Mouse (Mus musculus): Measurements from ENCODE around the gene Bcap31. TPM values are rescaled to one million over a fixed set of nuclear protein-coding genes. Genes with fewer than 3 reads are reported as not detected.

Bcap31 gene
- 29.2 TPM for polyA plus RNA-seq (2015; fragmentation: Illumina TruSeq; extraction: RNeasy Lipid Tissue Mini Kit (QIAGEN cat#74804); ENCODE audit: insufficient read depth, low read depth, low replicate concordance)

DNA sequence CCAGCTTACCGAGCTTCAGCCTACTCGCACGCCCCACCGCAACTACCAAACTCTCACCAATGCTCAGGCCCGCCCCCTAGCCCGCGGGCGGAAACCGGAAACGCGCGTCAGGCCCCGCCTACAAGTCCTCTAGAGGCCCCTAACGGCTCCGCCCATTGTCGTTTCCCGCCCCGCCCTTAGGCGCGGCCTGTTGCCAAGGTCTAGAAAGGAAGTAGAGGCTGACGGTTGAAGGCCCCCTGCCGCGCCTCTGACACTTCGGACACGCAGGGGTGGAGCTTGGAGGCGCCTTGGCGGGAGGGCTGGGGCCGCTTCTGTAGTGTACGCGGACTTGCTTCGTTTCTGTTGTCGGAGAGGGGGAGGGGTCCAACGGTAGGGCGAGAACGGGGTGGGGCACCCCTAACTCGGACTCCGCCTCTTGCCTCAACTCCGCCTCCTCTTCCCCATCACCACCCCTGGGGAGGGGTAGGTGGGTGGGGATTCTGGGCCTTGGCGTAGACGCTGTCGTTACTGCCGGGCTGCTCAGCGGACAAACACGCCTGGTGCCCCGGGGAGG is at the start of gene Bcap31, which contains the start of gene Abcd1:
TSS of gene Bcap31 (minus strand) at position 67 of the 553 bp plus-strand sequence.
TSS of gene Abcd1 (plus strand) at position 489 of the 553 bp plus-strand sequence.

DNA sequence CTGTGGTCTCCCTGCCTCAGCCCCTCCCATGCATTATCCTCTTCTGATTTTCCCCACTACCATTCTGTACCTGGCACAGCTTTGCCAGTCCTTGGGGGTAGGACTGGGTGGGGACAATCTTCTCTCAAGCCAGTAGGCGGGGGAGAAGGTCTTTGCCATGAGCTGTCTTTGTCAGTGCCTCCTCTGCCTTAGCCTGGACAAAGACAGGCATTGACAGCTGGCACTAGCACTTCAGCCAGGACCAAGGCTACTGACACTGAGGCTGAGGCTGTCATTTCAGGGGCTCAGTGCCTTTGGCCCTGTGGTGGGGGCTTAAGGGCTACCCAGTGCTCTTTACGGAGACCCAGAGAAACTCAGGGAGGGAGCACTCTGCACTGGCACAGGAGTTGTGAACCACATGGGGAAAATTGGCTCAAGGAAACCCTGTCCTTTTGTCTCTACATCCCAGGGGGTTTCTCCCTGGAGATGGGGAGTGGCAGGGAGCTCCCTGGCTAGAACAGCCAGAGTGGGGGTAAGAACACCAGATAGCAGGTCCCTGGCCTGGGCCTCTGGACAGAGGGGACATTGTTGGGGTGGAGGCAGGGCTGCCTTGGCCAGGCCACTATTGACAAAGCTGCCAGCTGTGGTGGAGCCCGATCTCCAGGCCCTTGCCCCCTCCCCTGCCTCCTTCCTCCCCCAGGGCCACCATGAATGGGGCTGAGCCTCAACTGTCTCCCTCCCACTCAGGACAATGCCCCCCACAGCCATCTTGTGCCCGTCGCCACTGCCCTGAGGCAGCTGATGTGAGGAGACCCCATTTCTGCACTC is 40.6 kb upstream of the Bcap31 start, which contains the start of gene Plxnb3:
TSS of gene Plxnb3 (plus strand) at position 757 of the 807 bp plus-strand sequence.

DNA sequence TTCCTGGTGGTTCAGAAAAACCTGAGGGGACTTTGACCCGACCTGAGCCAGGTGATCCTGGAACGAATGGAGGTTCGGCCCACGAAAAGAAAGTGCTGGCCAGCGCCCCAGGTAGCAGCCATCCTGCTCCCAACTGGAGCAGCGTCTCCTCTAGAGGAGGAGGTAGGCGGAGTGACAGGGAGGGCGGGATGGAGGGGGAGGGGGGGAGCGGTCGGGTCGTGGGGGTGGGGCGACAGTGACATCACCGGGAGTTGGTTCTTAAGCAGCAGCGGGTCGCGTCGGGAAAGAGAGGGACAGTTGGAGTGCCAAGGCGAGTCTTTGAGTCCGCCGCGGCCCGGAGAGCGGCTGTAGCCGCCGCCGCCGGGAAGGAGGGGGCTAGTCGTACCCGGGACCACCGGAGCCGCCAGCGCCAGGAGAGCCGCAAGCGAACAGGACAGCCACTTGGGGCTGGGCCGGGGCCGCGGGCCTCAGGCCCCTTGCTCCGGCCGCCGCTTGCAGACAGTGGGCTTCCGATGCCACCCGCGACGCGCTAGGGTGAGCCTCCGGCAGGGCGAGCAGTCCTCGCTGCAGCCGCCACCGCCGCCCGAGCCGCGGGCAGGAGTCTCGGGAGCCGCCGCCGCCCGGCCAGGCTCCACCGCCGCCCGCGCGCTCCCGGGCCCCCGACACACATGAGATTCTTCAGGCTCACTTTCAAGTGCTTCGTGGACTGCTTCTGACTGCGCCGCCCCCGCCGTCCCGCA is 42.9 kb downstream of the Bcap31 start, which contains the start of gene Slc6a8:
TSS of gene Slc6a8 (plus strand) at position 272 of the 740 bp plus-strand sequence.

DNA sequence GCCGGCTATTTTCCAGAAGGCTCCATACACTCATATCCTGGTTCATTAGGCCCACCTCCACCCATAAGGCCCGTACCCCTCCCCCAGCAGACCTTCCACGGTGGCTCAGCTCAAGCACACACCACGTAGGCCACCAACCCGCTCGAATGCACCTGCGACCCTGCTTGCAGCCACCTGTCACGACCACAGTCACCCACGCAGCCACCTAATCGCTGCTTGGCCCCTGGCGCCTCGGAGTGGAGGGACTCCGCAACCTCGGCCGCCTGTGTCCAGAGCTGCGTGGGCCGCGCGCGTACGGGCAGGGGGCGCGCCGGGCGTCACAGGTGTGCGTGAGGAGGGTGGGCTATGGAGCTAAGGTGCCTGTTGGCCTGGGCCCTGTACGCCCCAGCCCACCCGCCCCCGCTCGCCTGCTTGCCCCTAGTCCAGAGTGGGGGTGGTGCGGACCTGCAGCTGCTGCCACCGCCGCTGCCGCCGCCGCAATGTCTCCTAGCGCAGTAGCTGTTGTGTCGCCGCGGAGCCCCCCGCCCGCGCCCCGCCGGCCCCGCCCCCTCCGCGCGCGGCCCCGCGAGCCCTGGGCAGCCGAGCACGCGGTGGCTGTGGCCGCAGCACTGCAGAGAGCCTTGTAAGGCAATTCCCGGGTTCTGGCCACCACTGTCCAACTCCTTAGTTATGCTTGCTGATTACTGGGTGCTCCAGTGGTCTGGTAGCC is 56.2 kb downstream of the Bcap31 start, which contains the start of gene Pnck:
TSS of gene Pnck (minus strand) at position 543 of the 709 bp plus-strand sequence.

DNA sequence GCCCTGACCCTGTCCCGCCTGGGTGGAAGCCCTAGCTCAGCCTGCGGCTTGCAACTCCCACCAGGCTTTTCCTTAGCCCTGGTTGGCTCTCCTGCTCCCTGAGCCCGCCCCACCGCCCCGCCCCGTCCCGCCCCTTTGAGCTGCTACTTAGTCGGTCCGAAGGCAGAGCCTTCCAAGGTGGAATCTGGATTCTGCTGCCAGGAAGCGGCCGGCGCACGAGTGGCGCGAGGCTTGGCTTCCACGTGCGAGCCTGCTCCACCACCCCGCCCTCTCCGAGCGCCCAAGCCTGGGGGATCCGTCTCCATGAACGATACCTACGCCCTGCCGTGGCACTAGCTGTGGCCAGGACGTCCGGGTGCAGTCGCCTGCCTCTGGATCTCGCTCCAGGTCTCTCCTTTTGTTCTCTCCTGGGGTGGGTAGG is 76.7 kb downstream of the Bcap31 start, which contains the start of gene Dusp9:
TSS of gene Dusp9 (plus strand) at position 165 of the 421 bp plus-strand sequence.

Other genes starting within 250 kb of the Bcap31 start
- 134 TPM for gene Bgn, start 232.6 kb downstream of the Bcap31 start, polyA plus RNA-seq (2015; fragmentation: Illumina TruSeq; extraction: RNeasy Lipid Tissue Mini Kit (QIAGEN cat#74804); ENCODE audit: insufficient read depth, low read depth, low replicate concordance)
- not detected for gene Atp2b3, start 213.1 kb downstream of the Bcap31 start, polyA plus RNA-seq (2015; fragmentation: Illumina TruSeq; extraction: RNeasy Lipid Tissue Mini Kit (QIAGEN cat#74804); ENCODE audit: insufficient read depth, low read depth, low replicate concordance)
- not detected for gene Dusp9, start 76.8 kb downstream of the Bcap31 start, polyA plus RNA-seq (2015; fragmentation: Illumina TruSeq; extraction: RNeasy Lipid Tissue Mini Kit (QIAGEN cat#74804); ENCODE audit: insufficient read depth, low read depth, low replicate concordance)
- gene Pnck, start 56.1 kb downstream of the Bcap31 start, polyA plus RNA-seq (2015; fragmentation: Illumina TruSeq; extraction: RNeasy Lipid Tissue Mini Kit (QIAGEN cat#74804); ENCODE audit: insufficient read depth, low read depth, low replicate concordance) = 3.2 TPM
- 7.3 TPM for gene Slc6a8, start 43.0 kb downstream of the Bcap31 start, polyA plus RNA-seq (2015; fragmentation: Illumina TruSeq; extraction: RNeasy Lipid Tissue Mini Kit (QIAGEN cat#74804); ENCODE audit: insufficient read depth, low read depth, low replicate concordance)
- 6.1 TPM for gene Abcd1, start 422 bp upstream of the Bcap31 start, polyA plus RNA-seq (2015; fragmentation: Illumina TruSeq; extraction: RNeasy Lipid Tissue Mini Kit (QIAGEN cat#74804); ENCODE audit: insufficient read depth, low read depth, low replicate concordance)
- gene Plxnb3, start 40.9 kb upstream of the Bcap31 start, polyA plus RNA-seq (2015; fragmentation: Illumina TruSeq; extraction: RNeasy Lipid Tissue Mini Kit (QIAGEN cat#74804); ENCODE audit: insufficient read depth, low read depth, low replicate concordance) = 0.96 TPM
- gene Srpk3, start 58.2 kb upstream of the Bcap31 start, polyA plus RNA-seq (2015; fragmentation: Illumina TruSeq; extraction: RNeasy Lipid Tissue Mini Kit (QIAGEN cat#74804); ENCODE audit: insufficient read depth, low read depth, low replicate concordance) = not detected
- gene Idh3g, start 70.7 kb upstream of the Bcap31 start, polyA plus RNA-seq (2015; fragmentation: Illumina TruSeq; extraction: RNeasy Lipid Tissue Mini Kit (QIAGEN cat#74804); ENCODE audit: insufficient read depth, low read depth, low replicate concordance) = 31.6 TPM
- gene Ssr4, start 70.9 kb upstream of the Bcap31 start, polyA plus RNA-seq (2015; fragmentation: Illumina TruSeq; extraction: RNeasy Lipid Tissue Mini Kit (QIAGEN cat#74804); ENCODE audit: insufficient read depth, low read depth, low replicate concordance) = 212 TPM
- gene Pdzd4, start 108.8 kb upstream of the Bcap31 start, polyA plus RNA-seq (2015; fragmentation: Illumina TruSeq; extraction: RNeasy Lipid Tissue Mini Kit (QIAGEN cat#74804); ENCODE audit: insufficient read depth, low read depth, low replicate concordance) = 1.7 TPM
- gene Avpr2, start 175.9 kb upstream of the Bcap31 start, polyA plus RNA-seq (2015; fragmentation: Illumina TruSeq; extraction: RNeasy Lipid Tissue Mini Kit (QIAGEN cat#74804); ENCODE audit: insufficient read depth, low read depth, low replicate concordance) = not detected
- 6.2 TPM for gene L1cam, start 179.9 kb upstream of the Bcap31 start, polyA plus RNA-seq (2015; fragmentation: Illumina TruSeq; extraction: RNeasy Lipid Tissue Mini Kit (QIAGEN cat#74804); ENCODE audit: insufficient read depth, low read depth, low replicate concordance)
- 2.6 TPM for gene Arhgap4, start 205.7 kb upstream of the Bcap31 start, polyA plus RNA-seq (2015; fragmentation: Illumina TruSeq; extraction: RNeasy Lipid Tissue Mini Kit (QIAGEN cat#74804); ENCODE audit: insufficient read depth, low read depth, low replicate concordance)
- gene Naa10, start 205.8 kb upstream of the Bcap31 start, polyA plus RNA-seq (2015; fragmentation: Illumina TruSeq; extraction: RNeasy Lipid Tissue Mini Kit (QIAGEN cat#74804); ENCODE audit: insufficient read depth, low read depth, low replicate concordance) = 27.9 TPM
- gene Renbp, start 214.7 kb upstream of the Bcap31 start, polyA plus RNA-seq (2015; fragmentation: Illumina TruSeq; extraction: RNeasy Lipid Tissue Mini Kit (QIAGEN cat#74804); ENCODE audit: insufficient read depth, low read depth, low replicate concordance) = 7.3 TPM